Mouse (Mus musculus) right cerebral cortex, postnatal 10 days (tissue): ENCODE results near the gene Pdlim3.
"Not testable (repeated sequence)": the region's sequence is repeated elsewhere in the genome, so short reads cannot be mapped to it uniquely, and the experiment has no call there.

Experiments used
- DNase-seq, 2 experiments: peaks; one replicate each; pipeline ENCODE4 v3.0.0; 2021; ENCODE audit warnings: low spot score in 2 of 2

Gene Pdlim3

GRCm38 (mm10) chr8:45885202-45885685 lies at the start of gene Pdlim3:
Pdlim3 (plus strand) TSS chr8:45885461.
- DNase-seq, result no peak

GRCm38 (mm10) chr8:45843306-45843705 lies 42.0 kb upstream of the Pdlim3 start:
- no peak for DNase-seq

DNA sequence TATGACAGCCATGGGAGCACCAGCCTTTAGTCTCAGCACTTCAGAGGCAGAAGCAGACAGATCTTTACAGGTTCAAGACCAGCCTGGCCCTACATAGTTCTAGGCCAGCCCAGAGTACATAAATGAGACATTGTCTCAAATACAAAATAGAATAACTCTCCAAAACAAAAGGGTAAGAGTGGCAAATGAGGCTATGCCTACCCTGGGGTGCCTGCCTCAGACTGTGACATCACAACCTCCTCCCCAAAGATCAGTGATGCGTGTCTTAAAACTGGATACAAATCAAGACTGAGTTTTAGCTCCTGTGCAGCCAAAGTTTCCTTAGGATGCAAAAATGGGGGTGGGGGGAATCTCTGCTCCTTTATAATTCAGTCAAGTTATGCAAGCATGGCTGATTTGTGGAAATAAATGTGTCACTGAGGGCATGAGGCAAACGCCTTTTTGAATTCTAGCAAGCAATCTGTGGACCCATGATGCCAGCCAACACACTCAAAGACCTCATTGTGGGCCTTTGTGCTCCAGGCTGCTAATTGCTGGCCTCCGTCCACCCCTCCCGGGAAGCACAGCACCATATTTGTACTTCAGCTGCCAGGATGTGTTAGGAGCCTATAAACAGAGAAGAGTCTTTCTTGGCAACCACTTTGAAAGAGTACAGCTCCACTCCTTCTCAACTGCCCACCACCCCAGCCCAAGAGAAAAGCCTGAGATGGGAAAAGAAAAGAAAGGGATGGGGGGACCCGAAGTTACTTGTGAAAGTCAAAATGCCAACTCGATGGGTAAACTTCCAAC lies 41.0 kb upstream of the Pdlim3 start:
- DNase-seq, result peak; percentile 88 to 92

- DNase-seq, result peak in 1 of 2 experiments; percentile 40
Measured at GRCm38 (mm10) chr8:45844911-45845481, 40.3 kb upstream of the Pdlim3 start.

GRCm38 (mm10) chr8:45845906-45846305 lies 39.4 kb upstream of the Pdlim3 start:
- no peak for DNase-seq

GRCm38 (mm10) chr8:45855118-45855517 lies 30.1 kb upstream of the Pdlim3 start:
- no peak for DNase-seq

GRCm38 (mm10) chr8:45857734-45858133 lies 27.5 kb upstream of the Pdlim3 start:
- no peak for DNase-seq

GRCm38 (mm10) chr8:45858391-45858790 lies 26.9 kb upstream of the Pdlim3 start:
- no peak for DNase-seq

- not testable (repeated sequence) for DNase-seq
Measured at GRCm38 (mm10) chr8:45871587-45871986, 13.7 kb upstream of the Pdlim3 start.

DNA sequence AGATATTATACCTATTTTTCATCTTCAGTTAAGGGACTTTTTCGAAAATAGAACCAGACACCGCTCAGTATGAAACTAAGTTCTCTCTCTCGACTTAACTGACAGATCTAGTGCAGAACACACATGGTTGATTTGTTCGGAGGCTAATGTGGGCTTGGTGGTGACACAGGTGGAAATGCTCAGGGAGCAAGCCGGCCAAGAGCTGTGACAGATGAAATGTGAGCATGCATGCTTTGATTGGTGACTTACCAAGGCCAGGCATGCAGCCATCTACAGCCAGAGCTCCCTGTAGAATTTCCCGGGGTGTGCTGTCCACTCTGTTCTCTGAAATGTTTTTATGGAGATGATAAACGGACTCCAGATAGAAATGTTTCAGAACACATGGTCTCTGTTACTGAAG lies 13.2 kb upstream of the Pdlim3 start:
- DNase-seq, result no peak

DNA sequence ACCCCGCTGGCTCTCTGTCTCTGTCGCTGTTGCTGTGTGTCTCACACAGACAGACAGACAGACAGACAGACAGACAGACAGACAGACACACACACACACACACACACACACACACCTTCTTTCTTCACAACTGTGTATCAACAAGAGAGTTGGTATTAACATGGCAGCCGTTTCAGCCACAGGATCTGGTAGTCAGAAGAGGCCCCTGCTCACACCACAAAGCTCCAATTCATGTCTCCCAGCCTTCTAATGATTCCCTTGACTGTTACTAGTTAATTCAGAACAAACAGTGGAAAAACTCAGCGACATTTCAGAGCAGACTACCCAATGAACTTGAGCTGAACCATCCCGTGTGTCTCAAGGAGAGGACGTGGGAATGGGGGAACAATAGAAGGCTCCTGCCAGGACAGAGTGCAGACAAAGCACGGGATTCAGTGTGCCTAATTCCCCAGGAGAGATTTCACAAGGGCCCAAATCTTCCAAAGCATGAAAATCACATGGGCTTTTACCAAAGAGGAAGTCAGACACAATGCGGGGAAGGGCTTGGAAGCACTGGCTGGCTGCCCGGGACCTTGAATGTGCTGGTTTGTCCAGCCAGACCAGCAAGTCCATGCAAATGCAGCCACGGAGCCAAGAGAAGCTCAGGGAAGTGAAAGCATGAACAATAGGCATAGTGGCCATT lies 10.2 kb upstream of the Pdlim3 start:
- peak; percentile 75 to 78 for DNase-seq

- DNase-seq, result no peak
Measured at GRCm38 (mm10) chr8:45876397-45876796, 8.9 kb upstream of the Pdlim3 start.

DNA sequence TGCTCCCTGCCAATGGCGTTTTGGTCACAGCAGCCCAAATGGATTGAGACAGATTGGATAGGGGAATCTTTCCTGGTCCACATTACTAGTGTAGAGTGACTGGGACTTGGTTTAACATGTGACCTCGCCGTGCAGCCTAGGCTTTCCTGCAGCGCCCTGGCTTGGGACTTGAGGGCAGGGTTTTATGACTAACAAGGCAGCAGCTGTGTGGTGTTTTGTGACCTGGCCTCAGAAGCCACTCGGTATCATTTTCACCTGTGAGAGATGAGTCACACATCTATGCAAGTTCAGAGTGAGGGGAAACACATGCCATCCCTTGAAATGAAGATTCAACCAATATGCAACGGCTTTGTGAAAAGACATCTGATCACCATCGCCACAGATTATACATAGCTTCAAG lies 7.6 kb upstream of the Pdlim3 start:
- DNase-seq, result no peak

GRCm38 (mm10) chr8:45880457-45880856 lies 4.8 kb upstream of the Pdlim3 start:
- DNase-seq, result no peak

- no peak for DNase-seq
Measured at GRCm38 (mm10) chr8:45881726-45882125, 3.5 kb upstream of the Pdlim3 start.

- no peak for DNase-seq
Measured at GRCm38 (mm10) chr8:45883793-45884192, 1.5 kb upstream of the Pdlim3 start.

- no peak for DNase-seq
Measured at GRCm38 (mm10) chr8:45884552-45884951, 709 bp upstream of the Pdlim3 start.

- no peak for DNase-seq
Measured at GRCm38 (mm10) chr8:45885775-45886174, 514 bp downstream of the Pdlim3 start.

DNA sequence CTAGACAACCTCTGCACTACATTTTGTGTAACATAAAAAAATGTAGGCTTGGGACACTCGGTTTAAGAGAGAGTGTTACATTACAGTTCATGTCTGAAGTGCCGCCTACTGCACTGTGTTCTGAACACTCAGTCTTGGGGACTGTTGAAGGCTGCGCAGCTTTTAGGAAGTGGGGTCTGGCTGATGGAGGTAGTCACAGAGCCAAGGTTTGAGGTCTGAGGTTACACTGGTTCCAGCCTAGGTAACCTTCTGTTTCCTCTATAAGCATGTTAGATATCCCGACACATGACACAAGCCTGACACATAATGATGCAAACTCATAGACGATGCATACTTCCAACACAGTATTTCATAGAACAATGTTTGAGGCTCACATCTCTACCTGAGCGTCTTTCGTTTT lies 4.5 kb downstream of the Pdlim3 start:
- DNase-seq, result no peak

- no peak for DNase-seq
Measured at GRCm38 (mm10) chr8:45896590-45896989, 11.3 kb downstream of the Pdlim3 start.

- no peak for DNase-seq
Measured at GRCm38 (mm10) chr8:45899783-45900182, 14.5 kb downstream of the Pdlim3 start.

DNA sequence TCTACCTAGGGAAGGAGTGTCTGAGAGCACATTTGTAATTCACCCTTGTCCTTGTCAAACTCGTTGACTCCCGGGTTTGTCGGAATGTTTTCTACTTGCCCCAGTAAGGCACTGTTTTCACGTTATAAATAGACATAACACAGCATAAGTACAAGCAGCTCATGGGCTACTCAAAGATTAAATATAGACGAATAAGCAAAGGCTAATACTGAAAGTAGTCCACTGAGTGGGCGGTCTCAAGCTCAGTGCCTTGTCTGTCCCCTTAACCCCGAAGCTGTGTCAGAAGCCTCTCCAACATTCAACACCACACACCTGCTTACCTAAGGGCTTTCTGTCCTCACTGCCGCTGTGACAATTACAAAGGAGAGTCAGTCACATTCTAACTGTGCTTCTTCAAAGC lies 16.4 kb downstream of the Pdlim3 start:
- DNase-seq, result no peak

GRCm38 (mm10) chr8:45903659-45904058 lies 18.4 kb downstream of the Pdlim3 start:
- no peak for DNase-seq
